Mouse (Mus musculus) right cerebral cortex, postnatal 4 days (tissue): ENCODE data around the gene Tra2b.
A peak's percentile ranks its signal among the peaks of the same experiment; 100 is the strongest.
"Not testable (repeated sequence)": the region's sequence is repeated elsewhere in the genome, so short reads cannot be mapped to it uniquely, and the experiment has no call there.

Experiments
- DNase-seq: peaks from one replicate; pipeline ENCODE4 v3.0.0-alpha.2; 2022

Tra2b gene

DNA sequence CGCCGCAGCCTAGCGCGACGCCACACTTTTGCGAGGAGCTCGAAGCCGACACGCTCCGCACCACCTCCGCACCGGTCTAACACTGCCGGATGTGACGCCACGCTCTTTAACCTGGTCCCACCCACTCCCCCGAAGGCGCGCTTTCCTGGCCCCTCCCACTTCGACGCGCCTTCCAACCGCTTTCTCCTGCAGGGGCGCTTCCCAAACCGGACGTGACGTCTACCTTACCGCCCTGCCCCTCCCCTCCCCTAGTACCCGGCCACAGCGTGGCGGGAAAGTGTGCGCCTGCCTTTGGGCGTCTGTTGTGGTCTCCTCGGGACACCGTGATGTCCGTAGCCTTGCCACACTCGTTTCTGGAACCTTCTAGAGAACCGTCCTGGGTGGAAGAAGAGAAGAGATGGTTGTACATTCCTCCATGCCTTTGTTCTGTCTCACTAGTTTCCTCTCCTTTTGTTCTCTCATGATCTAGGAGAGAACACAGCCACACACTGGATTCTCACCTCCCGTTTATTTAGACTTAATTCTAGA lies at the start of gene Tra2b:
Gene Tra2b, minus strand, starts transcription at position 157 of the 528 bp plus-strand sequence.
- DNase-seq, result peak; percentile 95

DNA sequence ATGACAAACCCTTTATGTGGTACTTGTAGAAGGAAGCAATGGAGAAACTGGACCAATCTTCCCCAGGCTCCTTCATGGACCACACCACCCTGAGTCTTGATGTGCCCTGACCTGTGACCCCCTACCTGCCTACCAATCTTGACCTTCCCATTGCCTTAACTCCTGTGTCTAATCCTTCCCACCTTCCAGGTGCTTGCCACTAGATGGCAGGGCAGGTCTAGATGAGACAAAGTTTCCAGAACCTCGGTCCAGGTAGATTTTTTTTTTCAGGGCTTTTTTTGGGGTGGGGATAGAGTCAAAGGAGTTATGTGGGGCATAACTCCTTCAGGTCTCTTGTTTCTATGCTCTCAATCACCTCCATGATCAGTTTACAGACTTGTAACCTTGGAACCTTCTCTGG lies 44.8 kb upstream of the Tra2b start:
- peak; percentile 29 for DNase-seq

DNA sequence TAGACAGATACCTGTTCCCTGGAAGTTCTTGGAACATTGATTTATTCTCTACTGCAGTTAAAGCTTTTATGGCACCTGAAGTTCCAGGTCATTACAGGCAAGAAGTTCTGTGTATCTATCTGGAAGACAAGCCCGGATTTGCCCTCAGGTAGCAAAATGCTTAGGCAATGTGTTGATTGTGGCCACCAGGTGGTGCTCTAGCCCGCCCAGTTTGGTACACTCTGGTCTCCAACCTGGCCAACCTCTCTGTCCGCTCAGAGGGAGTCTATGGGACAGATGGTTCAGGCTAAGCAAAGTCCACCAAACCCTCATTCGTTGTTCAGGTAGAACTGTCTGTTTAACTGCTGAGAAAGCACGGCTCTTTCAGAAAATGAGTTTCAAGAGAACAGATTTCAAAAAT lies 36.8 kb upstream of the Tra2b start:
- peak; percentile 81 for DNase-seq

DNA sequence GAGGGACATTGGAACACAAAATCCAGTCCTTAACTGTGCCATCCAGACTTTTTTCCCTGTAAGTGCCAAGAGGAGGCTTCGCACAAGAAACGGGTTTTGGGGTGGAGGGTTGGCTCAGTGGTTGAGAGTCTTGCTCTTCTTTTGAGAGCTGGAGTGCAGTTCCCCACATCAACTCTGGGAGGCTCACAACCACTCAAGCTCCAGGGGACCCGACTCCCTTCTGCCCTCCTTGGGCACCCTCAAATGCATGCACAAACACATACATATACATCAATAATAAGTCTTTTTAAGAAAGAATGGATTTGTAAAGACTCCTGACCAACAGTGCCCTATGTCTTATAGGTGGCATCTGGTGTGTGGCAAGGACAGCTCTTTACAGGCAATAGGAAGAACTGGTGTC lies 35.6 kb upstream of the Tra2b start:
- no peak for DNase-seq

DNA sequence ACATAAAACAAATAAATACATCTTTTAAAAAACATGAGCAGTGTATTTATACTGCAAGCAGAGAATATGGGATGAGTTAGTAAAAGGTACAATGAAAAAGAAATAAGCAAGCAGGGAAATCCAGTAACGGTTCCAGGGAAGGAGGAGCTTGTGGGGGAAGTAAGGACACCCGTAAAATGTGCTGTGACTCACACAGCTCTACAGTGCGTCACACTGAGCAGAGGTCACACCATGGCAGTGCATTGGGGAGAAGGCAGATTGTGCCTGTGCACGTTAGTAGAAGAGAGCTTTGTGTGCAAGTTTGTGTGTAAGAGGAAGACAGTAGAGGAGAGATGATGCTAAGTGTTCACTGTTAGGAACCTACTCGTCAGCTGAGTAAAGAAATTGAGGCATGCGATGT lies 31.1 kb upstream of the Tra2b start:
- no peak for DNase-seq

DNA sequence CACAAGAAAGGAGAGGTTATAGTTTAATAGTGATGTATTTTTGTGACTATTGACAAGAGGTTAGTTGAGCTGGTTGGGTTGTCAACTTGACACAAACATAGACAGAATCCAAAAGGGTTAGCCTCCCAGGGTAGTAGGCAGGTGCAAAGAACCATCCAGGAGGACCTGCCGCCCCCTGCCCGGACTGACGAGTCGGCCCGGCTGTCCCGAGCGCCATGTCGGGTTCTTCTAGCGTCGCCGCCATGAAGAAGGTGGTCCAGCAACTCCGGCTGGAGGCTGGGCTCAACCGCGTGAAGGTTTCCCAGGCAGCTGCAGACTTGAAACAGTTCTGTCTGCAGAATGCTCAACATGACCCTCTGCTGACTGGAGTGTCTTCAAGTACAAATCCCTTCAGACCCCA lies 29.0 kb upstream of the Tra2b start:
- not testable (repeated sequence) for DNase-seq

DNA sequence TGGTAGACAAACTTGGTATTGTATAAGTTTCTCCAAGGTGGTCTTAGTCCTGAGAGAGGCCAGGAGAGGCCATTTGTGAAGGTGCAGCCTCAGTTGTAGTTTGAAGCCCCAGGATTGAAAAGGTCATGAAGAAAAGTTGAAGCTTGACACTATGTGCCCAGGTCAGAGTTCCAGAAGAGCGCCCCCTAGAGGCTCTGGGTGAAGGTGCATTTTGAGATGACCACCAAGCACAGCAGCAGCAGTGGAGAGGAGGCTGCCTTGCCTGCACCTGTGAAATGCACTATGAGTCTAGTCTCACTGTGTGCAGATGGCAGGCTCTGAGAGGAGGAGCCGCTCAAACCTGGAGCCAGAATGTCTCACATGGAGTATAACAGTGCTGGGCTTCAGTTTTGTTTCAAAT lies 27.8 kb upstream of the Tra2b start:
- DNase-seq, result no peak

DNA sequence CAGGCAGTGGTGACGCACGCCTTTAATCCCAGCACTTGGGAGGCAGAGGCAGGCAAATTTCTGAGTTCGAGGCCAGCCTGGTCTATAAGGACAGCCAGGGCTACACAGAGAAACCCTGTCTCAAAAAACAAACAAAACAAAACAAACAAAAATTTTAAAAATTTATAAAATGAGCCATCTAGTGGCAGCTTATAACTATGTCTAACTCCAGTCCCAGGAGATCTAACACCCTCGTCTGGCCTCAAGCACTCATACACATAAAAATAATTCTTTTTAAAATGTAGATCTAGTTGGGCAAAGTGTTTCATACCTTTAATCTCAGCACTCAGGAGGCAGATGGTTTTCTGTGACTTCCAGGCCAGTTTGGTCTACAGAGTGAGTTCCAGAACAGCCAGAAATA lies 26.6 kb upstream of the Tra2b start:
- DNase-seq, result no peak

DNA sequence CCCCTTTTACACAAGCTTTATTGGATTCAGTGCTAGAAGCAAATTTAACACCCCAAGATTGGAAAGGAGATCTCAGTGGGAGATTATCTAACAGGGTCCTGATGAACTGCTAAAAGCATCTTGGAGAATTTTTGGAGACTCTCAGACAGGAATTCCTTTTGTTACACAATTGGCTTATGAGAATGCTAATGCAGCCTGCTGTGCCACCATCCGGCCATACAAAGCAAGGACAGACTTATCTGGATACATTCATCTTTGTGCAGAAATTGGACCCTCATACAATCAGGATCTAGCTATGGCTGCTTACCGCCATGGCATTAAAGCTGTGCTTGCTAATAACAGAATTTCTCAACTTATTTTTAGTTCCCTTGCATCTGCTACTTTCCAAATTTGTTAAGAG lies 23.8 kb upstream of the Tra2b start:
- no peak for DNase-seq

DNA sequence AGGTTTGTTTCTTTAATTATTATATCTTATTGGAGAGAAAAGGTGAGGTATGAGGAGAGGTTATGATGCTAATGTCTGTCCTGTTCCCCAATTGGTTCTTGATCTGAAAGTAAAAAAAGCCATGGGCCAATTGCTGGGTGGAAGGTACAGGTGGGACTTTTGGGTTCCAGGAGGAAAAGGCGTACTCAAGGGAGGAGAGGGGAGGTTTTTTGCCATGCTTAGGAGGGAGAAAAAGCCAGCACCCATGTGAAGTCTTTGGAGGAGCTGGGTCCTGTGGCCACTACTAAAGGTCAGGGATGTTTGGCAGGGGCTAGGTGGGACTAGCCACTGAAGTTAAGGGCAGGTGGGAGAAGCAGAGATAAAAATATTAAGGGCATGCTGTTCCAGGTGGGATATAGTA lies 21.2 kb upstream of the Tra2b start:
- DNase-seq, result no peak

DNA sequence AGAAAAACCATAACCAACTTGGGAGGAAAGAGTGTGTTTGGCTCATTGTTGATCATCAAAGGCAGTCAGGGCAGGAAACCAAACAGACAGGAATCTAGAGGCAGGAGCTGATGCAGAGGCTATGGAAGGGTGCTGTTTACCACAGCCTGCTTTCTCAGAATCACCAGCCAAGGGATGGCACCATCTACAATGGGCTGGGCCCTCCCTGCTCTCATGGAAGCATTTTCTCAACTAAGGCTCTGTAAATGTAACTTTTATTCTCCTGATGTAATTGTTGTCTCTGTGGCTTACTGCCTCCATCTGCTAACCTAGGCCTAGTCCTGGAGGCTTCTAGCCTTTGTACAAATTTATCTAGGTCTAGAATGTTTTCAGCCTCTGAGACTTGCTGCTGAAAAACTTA lies 10.7 kb upstream of the Tra2b start:
- DNase-seq, result no peak

DNA sequence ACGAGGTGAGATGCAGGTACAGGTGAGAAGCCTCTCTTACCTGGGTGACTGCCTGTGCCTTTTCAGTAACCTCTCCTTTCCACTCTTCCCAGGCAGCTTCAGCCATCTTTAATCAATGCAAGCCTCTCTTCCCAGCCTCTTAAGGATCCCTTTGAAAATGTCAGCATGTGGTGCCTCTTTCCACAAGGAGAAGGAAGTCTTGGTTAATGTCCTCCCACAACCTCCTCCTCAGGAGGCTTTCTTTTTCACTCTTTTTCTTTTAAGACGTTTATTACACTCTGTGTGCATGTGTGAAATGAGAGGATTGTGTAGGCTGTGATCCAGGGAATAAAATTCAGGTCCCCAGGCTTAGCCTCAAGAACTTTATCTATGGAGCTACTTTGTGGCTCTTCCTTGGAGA lies 9.3 kb upstream of the Tra2b start:
- DNase-seq, result no peak

DNA sequence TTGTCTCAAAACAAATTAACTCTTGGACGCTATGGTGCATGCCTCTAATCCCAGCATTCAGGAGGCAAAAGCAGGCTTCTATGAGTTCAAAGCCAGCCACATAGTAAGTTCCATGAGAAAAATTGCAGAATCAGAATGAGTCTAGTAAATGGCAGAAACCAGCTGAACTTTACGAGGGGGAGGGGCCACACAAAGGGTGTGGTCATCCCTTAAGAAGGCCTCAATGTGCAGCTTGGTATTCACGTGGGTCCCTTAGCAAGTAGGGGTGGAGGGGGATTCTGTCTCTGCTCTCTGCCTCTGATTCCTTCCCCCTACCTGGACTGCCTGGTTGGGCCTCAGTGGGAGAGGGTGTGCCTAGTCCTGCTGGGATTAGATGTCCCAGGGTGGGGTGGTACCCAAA lies 4.7 kb upstream of the Tra2b start:
- no peak for DNase-seq

DNA sequence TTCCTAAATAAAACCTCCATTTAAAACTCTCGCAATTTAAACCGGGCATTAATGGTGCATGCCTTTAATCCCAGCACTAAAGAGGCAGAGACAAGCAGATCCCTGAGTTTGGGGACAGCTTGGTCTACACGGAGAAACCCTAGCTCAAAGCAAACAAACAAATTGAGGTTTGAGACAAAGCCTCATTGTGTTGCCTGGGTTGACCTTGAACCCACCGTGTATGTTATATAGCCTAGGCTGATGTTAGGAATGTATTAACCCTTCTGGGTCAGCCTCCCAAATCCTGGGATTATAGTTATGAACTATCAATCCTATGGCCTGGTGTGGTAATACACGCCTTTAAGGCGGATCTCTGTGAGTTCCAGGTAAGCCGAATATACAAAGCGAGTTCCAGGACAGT lies 579 bp upstream of the Tra2b start:
- no peak for DNase-seq

DNA sequence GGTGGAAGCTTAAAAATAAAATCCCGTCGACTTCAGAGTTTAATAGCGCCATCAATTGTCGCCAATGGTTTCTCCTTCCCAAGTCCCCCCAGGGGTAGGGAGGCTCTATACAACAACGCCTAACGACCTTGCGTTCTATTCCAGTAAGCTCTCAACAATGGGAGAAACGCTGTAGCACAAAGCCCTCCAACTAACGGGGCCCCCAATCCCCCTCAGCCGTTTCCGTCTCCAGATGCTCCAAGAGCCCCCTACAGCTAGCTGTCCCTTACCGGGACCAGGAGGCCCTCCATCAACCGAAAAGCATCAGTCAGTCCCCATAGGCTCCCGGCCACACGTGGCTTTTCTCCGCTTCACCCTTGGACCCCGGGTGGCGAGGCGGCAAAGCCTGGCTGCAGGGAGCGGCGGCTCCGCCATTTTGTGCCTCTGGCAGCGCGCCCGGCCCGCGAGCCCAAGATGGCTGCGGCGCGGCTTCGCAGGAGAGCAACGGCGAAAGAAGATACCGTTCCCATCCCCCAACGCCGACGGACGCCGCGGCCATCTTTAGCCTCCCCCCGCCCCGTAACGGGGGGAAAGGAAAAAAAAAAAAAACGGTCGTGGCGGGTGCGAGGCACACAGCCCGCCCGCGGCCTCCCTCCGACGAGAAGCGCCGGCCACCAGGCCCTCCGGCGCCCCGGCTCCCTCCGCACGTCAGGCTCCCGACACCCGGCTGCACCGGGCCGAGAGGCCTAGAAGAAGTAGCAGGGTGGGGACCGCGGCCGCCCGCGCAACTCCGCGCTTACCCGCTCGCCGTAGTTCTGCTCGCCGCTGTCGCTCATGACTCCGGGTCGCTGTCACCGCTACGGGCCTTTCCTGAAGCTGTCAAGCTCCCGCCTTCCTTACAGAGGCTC lies 600 bp downstream of the Tra2b start:
- peak; percentile 94 for DNase-seq

DNA sequence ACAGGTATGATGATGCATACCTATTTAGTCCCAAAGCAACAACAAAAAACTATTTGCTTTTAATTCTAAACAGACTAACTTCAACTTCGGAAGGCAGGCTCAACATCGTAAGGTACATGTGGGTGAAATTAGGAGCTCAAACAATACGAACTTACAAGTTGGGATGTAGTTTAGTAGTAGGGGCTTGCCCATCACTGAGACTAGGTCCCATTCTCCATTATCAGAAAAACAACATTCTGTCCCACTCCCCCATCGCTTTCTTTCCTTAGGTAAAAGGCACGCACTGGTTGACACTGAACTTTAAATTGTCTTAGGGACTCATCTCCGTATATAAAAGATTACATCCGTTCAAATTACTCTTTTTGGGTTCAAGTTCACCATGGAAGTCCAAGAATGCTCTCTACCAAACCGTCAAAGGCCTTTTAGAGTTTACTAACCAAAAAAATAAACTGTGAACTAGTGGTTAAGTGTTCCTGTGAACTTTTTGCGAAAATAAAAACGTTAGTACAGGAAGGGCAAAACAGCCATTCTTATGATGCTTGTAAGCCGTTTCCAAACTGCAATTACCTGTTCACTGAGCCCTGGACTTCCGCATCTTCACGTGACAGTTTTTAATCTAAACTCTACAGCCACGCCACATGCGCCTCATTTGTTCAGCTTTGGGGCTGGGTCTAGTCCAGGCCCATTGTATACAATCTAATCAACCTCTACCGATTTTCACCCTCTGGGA lies 1.4 kb downstream of the Tra2b start:
- no peak for DNase-seq

DNA sequence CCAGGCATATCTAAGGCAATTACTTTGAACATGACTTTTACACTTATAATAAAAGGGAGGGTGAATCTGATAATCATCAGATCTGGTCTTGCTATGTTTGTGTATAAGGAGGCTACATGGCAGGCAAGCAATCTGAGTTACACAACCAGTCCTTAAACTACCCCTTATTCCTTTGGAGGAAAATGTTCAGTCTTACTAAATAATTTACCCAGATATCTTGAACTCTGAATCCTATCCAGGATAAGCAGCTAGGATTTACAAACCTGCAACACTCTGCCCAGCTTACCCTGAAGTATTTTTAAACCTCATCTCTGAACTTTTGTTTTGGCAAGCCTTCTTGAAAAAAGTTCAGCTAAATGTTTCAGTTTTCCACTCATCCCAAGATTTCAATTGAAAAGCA lies 2.7 kb downstream of the Tra2b start:
- DNase-seq, result no peak

DNA sequence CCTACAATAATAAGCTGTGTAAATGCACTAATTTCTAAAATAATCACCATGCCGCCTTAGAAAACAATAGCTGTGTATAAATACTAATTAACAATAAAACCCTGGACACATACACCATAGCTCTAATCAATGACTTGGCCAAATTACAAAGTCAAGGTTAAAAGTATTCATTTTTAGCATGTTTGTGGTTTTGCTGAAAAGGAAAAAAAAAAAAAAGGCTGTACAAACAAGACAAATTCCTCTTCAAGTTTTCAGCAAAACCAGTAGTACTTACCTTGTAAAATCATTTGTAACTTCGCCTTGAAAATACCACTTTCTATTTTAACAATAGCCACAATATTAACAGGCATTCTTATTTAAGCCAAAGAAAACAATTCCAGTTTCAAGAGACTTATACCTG lies 4.2 kb downstream of the Tra2b start:
- DNase-seq, result no peak

DNA sequence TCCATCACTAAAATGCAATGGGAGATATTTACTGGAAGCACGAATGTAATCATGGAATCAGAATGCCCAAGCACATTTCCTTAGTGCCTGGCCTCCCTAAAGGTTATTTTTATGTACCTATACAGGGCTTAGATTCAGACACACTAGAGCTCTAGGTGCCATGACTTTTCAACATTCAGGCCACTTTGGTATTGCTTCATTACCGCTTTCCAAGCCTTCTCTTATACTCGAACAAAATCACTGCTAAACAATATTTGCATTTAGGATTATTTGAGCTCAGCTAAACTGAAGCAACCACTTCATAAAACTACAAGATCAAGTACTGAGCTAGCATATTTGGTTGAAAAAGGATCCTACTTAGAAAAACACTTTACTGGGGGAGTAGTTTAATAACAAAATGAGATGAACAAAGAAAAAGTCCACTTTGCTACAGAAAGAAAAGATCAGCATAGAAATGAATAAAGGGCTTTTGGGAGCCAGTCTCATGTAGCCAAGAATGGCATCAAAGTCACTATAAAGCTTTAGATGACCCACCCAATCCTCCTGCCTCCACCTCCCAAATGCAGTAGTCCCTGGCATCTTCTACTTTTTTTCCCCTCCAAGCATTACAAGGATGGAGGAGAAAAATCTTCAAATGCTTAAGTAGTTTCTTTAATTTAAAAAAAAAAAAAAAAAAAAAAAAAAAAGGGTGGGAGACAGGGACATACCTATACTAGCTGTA lies 5.2 kb downstream of the Tra2b start:
- no peak for DNase-seq

DNA sequence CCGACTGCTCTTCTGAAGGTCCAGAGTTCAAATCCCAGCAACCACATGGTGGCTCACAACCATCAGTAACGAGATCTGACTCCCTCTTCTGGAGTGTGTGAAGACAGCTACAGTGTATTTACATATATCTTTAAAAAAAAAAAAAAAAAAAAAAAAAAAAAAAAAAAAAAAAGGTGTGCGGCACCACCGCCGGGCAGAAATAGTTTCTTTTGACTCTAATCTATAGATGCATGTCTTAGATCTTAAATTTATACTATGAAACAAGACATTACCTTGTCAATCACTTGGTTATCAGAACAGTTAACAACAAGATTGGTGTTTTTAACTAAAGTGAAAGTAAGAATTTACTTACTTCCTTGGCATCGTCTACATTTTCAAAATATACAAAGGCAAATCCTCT lies 13.6 kb downstream of the Tra2b start:
- DNase-seq, result not testable (repeated sequence)

DNA sequence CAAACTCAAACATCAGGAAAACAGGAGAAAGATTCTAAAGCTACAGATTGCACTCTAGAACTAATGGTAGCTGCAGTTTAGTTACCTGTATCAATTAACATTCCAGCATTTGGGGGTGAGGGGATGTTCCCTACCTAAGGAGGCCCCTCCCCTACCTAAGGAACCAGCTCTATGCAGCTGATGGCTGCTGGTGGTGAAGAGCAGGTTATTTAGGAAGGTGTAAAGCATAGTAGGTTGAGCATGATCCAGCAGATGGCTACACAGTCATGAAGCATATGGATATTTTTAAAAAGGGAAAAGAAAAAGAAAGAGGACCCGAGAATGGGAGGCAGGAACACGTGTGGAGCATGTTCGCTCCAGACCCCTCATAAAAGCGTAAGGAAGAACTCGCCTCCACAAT lies 15.5 kb downstream of the Tra2b start:
- DNase-seq, result no peak

DNA sequence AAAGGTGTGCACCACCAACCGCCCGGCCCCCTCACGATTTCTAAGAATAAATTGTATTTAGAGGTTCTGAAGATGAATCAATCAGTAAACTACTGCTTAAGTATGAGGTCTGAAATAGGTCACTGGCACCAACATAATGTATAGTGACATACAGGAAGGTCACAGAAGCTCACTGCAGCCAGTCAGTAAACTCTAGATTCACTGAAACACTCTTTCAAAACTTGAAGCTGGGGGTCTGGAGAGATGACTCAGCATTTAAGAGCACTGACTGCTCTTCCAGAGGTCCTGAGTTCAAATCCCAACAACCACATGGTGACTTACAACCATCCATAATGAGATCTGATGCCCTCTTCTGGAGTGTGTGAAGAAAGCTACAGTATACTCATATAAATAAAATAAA lies 16.1 kb downstream of the Tra2b start:
- no peak for DNase-seq

DNA sequence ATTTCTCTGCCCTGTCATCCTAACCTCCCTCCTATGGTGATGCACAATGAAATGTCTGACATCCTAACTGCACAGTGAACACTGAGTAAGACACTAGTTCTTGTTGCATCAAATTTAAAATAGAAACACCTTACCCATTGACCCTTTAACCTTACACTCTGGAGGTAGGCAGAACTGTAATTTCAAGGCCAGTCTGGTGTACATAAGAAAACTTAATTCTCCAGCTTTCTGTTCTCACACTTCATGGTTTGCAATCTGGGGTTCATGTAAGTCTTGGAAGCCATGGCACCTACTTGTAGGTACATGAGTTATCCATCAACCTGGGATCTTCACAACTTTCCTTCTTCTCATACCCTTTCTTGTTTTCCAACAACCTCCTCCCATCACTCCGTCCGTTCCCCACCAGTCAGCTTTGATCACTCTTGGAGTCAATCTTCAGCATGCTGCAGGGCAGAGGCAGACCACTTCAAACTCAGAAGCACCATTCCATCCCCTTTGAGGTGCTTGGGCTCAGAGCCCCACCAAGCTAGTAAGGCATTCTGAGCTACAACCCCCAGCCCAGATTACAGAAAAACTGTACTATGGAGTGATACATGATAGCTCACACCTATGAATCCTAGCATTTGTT lies 23.5 kb downstream of the Tra2b start:
- no peak for DNase-seq
